Mouse (Mus musculus) heart, embryonic 16.5 days (tissue): ENCODE data around the gene Cacng1. TPM values are rescaled to one million over a fixed set of nuclear protein-coding genes. Genes with fewer than 3 reads are reported as not detected.

Source experiments
- ATAC-seq: fragments of 200-750 bp; cut with Nextera tagmentation; replicated peaks from 2 replicates; pipeline ENCODE4 v1.8.0; 2017; ENCODE audit warnings: moderate number of reproducible peaks; ENCODE audit not compliant: insufficient read depth, low FRiP score; ENCODE audit errors: extremely low read depth
- H3K27ac ChIP-seq: fragments of 300-500 bp; sonication (generic); 2 replicates; pipeline ENCODE4 v1.5.1; 2014; ENCODE audit warnings: mild to moderate bottlenecking, low read length, control low read depth, moderate library complexity
- H3K27me3 ChIP-seq: fragments of 300-500 bp; sonication (generic); 2 replicates; pipeline ENCODE4 v1.6.1; 2014; ENCODE audit warnings: low read length, mixed read lengths; ENCODE audit not compliant: control insufficient read depth, insufficient read depth
- H3K36me3 ChIP-seq: fragments of 300-500 bp; sonication (generic); 2 replicates; pipeline ENCODE4 v1.6.1; 2014; ENCODE audit not compliant: control insufficient read depth, insufficient read depth
- H3K4me1 ChIP-seq: fragments of 300-500 bp; sonication (generic); 2 replicates; pipeline ENCODE4 v1.6.1; 2014; ENCODE audit warnings: low read length, mixed read lengths; ENCODE audit not compliant: control insufficient read depth, insufficient read depth
- H3K4me2 ChIP-seq: fragments of 300-500 bp; sonication (generic); 2 replicates; pipeline ENCODE4 v1.6.1; 2014; ENCODE audit warnings: low read depth, mild to moderate bottlenecking, control low read depth, low read length
- H3K4me3 ChIP-seq: fragments of 300-500 bp; sonication (generic); 2 replicates; pipeline ENCODE4 v1.5.1; 2014; ENCODE audit warnings: mild to moderate bottlenecking, control low read depth, low read length
- H3K9ac ChIP-seq: fragments of 300-500 bp; sonication (generic); 2 replicates; pipeline ENCODE4 v1.6.1; 2014; ENCODE audit warnings: low read length, control low read depth
- H3K9me3 ChIP-seq: fragments of 300-500 bp; sonication (generic); replicated peaks from 2 replicates; pipeline ENCODE4 v1.6.1; 2016; ENCODE audit warnings: low read length; ENCODE audit not compliant: control insufficient read depth
- WGBS: fragments of 180-500 bp; shearing (Covaris S2); extraction: QIAGEN DNeasy Blood & Tissue Kit; methylation state at CpG from one replicate; pipeline ENCODE4 v1.1.7; 2014; 5-methylcytosine and 5-hydroxymethylcytosine counted together
- polyA plus RNA-seq: library from polyadenylated mRNA; unstranded; fragments of >200 nt; fragmentation: Nextera tagmentation; extraction: Ambion mirVana; gene quantifications from 2 replicates; pipeline ENCODE4 v1.2.1, GENCODE M21; 2015

Gene Cacng1
- polyA plus RNA-seq, 1 experiment from 2014 or later = 1.3 TPM

- Histone ChIP-seq H3K9me3 (no peaks in the 10 kb centered on the region), H3K4me3 (no peak overlapping the region), H3K4me1 (no peaks in the 10 kb centered on the region), H3K9ac (no peak overlapping the region), H3K27ac (no peak overlapping the region), H3K4me2 (no peak overlapping the region), H3K27me3 (no peaks in the 10 kb centered on the region), H3K36me3 (peaks cover 2% of the 10 kb centered on the region)
- ATAC-seq = no peak
- 73% methylated on average over 6 of the region's 6 CpGs for WGBS
These were observed 23.0 kb downstream of the Cacng1 start for GRCm38 (mm10) chr11:107693338-107693737.

DNA sequence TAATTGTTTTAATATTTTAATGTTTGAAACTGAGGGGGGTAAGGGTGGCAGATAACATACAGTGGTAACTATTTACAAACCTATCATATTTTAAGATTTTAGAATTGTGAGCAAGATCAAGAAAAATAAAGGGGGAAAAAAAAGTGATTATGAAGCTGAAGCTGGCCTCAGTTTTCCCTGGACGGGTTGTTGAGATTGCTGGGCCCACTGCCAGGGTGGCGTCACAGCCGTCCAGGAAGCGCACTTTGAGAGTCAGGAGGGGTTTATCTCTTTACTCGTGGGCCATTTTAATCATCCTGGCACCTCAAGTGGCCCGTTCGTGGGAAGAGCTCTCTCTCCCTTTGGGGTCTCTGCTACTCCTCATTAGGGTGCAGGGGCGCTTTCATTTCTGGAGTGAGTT is 24.8 kb downstream of the Cacng1 start:
- H3K27ac ChIP-seq = no peak overlapping the region
- H3K4me3 ChIP-seq = no peak overlapping the region
- no peak for ATAC-seq
- no peaks in the 10 kb centered on the region for H3K4me1 ChIP-seq
- 30% methylated on average over 8 of the region's 8 CpGs for WGBS
- no peak overlapping the region for H3K9ac ChIP-seq
- H3K9me3 ChIP-seq = no peaks in the 10 kb centered on the region
- no peak overlapping the region for H3K4me2 ChIP-seq
- H3K36me3 ChIP-seq = peaks cover 13% of the 10 kb centered on the region
- H3K27me3 ChIP-seq = no peaks in the 10 kb centered on the region

DNA sequence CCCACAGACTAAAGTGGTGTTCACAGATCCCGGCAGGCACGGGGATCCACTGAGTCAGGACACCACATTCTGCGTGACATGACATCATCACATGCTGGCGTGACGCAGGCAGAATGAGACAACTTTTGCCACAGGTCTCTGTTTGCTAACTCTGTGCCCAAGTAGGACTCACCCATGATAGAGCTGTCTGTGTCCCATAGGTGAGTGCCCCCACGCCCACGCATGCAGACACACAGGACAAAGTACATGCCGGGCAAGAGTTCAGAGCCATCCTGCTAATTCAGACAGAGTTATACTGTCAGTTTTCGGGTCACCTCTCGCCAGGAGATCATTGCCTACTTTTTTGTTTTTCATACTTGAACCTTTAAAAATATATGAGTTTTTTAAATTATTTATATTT is 27.8 kb downstream of the Cacng1 start:
- Histone ChIP-seq H3K27ac (no peak overlapping the region), H3K4me1 (no peaks in the 10 kb centered on the region), H3K27me3 (no peaks in the 10 kb centered on the region), H3K4me2 (no peak overlapping the region), H3K4me3 (no peak overlapping the region), H3K36me3 (peaks cover 25% of the 10 kb centered on the region), H3K9me3 (no peaks in the 10 kb centered on the region), H3K9ac (no peak overlapping the region)
- WGBS = 91% methylated on average over 10 of the region's 10 CpGs
- ATAC-seq = no peak

GRCm38 (mm10) chr11:107686290-107686689 is 30.0 kb downstream of the Cacng1 start:
- Histone ChIP-seq H3K36me3 (peaks cover 25% of the 10 kb centered on the region), H3K4me2 (no peak overlapping the region), H3K4me1 (no peaks in the 10 kb centered on the region), H3K27me3 (no peaks in the 10 kb centered on the region), H3K9me3 (no peaks in the 10 kb centered on the region), H3K9ac (no peak overlapping the region), H3K27ac (no peak overlapping the region), H3K4me3 (no peak overlapping the region)
- WGBS = 86% methylated on average over 20 of the region's 20 CpGs
- ATAC-seq = no peak

DNA sequence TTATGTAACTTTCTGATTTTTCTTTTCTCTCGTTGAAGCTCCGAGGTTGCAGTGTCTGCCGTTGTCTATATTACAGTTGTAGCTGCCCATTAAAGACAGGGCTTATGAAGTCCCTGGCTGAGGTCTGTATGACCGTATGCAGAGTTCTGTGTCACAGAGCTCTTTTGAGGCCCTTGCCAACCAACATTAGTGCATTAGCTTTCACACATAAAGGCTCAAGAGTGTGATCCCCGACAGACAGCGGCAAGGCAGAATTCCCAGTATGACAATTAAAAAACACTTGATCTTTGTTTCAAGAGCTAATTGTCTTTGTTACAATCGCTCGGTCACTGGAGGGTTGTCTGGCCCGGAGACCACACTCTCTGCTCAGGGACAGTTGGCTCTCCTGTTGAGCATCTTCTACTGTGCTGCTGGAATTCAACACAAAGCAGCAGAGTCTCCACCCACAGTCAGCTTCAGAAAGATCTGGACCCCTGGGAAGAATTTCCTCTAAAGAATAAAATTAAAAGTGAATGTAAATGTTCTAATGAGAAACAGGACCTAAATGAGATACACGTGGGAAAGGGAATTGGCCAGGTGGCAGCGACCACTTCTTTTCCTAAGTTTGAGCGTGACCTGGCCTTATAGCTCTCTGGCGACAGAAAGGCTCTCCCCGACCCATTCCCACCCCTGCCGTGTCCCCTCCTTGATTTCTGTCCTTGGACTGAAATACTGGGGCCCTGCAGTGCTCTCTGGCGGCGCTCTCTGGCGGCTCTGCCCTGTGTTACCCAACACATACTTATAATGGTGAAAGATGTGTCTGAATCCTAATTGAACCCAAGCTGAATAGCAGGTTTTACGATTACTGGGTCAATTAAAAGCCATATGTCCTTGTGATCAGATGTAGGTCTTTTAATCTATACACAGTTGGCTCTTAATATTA is 32.5 kb downstream of the Cacng1 start:
- Histone ChIP-seq H3K4me3 (no peak overlapping the region), H3K36me3 (peaks cover 25% of the 10 kb centered on the region), H3K4me1 (no peaks in the 10 kb centered on the region), H3K27me3 (no peaks in the 10 kb centered on the region), H3K9ac (no peak overlapping the region), H3K9me3 (no peaks in the 10 kb centered on the region), H3K27ac (no peak overlapping the region), H3K4me2 (no peak overlapping the region)
- ATAC-seq = no peak
- 73% methylated on average over 19 of the region's 19 CpGs for WGBS

DNA sequence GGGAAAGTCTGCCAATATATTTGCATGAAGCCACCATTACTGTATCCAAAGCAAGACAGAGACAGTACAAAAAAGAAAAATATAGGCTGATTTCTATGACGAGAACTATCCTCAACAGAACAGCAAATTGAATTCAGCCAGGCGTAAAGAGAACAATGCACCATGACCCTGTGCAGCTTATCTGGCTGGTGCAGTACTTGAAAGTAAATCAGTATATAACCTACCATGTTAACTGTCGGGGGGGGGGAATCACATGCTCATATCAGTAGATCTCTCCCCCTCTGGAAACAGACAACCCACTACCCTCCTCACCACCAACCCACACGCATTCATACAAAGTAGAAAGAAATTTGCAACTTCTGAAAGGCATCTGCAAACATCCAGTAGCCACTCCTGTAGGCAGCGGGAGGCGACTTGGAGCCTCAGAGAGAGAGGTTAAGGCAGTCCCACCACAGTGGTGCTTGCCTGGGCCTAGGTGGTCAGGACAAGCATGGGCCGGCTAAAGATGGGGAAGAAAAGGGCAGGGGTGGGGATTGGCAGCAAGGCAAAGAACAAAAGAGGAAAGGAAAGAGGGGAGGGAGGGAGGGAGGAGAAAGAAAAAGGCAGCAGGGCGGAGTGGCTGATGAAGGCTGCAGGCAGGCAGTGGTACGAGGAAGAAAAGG is 33.5 kb downstream of the Cacng1 start:
- Histone ChIP-seq H3K9me3 (no peaks in the 10 kb centered on the region), H3K27ac (no peak overlapping the region), H3K36me3 (peaks cover 18% of the 10 kb centered on the region), H3K9ac (no peak overlapping the region), H3K27me3 (no peaks in the 10 kb centered on the region), H3K4me3 (no peak overlapping the region), H3K4me1 (no peaks in the 10 kb centered on the region), H3K4me2 (no peak overlapping the region)
- WGBS = 83% methylated on average over 9 of the region's 9 CpGs
- ATAC-seq = no peak

- H3K4me3 ChIP-seq = no peak overlapping the region
- H3K9ac ChIP-seq = no peak overlapping the region
- H3K36me3 ChIP-seq = peaks cover 16% of the 10 kb centered on the region
- ATAC-seq = no peak
- no peak overlapping the region for H3K27ac ChIP-seq
- no peak overlapping the region for H3K4me2 ChIP-seq
- H3K9me3 ChIP-seq = no peaks in the 10 kb centered on the region
- WGBS = 70% methylated on average over 17 of the region's 17 CpGs
- H3K27me3 ChIP-seq = no peaks in the 10 kb centered on the region
- no peaks in the 10 kb centered on the region for H3K4me1 ChIP-seq
These were observed 39.9 kb downstream of the Cacng1 start for GRCm38 (mm10) chr11:107676207-107676940.

GRCm38 (mm10) chr11:107675246-107675645 is 41.1 kb downstream of the Cacng1 start:
- H3K27ac ChIP-seq = no peak overlapping the region
- peaks cover 25% of the 10 kb centered on the region for H3K36me3 ChIP-seq
- H3K4me1 ChIP-seq = no peaks in the 10 kb centered on the region
- no peaks in the 10 kb centered on the region for H3K9me3 ChIP-seq
- no peak overlapping the region for H3K4me3 ChIP-seq
- H3K27me3 ChIP-seq = no peaks in the 10 kb centered on the region
- H3K9ac ChIP-seq = no peak overlapping the region
- H3K4me2 ChIP-seq = no peak overlapping the region
- ATAC-seq = no peak
- 82% methylated on average over 10 of the region's 10 CpGs for WGBS

DNA sequence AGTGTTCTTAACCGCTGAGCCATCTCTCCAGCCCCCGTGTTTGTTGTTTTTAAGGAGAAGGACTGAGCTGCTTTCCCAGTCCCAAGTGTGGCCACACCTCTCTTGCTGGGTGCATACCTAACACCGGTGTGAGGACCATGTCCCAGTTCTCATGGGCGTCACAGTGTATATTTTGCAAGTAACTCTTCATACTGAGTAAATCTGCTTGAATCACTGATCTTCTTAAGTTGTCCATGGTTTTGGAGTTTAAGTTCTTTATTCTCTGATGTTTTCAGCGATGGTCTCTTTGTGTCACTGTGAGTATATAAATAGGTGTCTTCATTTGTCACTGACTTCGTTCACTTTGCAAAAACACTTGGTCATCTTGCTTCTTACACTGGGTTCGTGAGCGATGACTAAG is 41.7 kb downstream of the Cacng1 start:
- H3K27ac ChIP-seq = no peak overlapping the region
- H3K9ac ChIP-seq = no peak overlapping the region
- WGBS = 91% methylated on average over 8 of the region's 8 CpGs
- no peaks in the 10 kb centered on the region for H3K27me3 ChIP-seq
- no peak overlapping the region for H3K4me2 ChIP-seq
- H3K4me3 ChIP-seq = no peak overlapping the region
- peaks cover 31% of the 10 kb centered on the region for H3K36me3 ChIP-seq
- H3K4me1 ChIP-seq = no peaks in the 10 kb centered on the region
- no peaks in the 10 kb centered on the region for H3K9me3 ChIP-seq
- no peak for ATAC-seq
